Mouse (Mus musculus) cerebellum, adult 2 months (tissue): ENCODE measurements at regions not wholly inside any gene's neighbourhood (a gene's known extent, or its start where the extent isn't known, plus 50 kb on each side); places are given as distances from the start of the nearest gene placed in this dataset.

Experiments
- CTCF ChIP-seq: fragments of 200-500 bp; IDR thresholded peaks from 2 replicates; pipeline ENCODE4 v1.5.1; 2011; ENCODE audit warnings: low read depth, mild to moderate bottlenecking, control low read depth, low read length, moderate library complexity, borderline replicate concordance; ENCODE audit not compliant: insufficient read depth
- POLR2A ChIP-seq: fragments of 200-500 bp; IDR thresholded peaks from 2 replicates; pipeline ENCODE4 v1.6.1; 2011; ENCODE audit warnings: low read length, control low read depth, borderline replicate concordance; ENCODE audit not compliant: insufficient read depth

DNA sequence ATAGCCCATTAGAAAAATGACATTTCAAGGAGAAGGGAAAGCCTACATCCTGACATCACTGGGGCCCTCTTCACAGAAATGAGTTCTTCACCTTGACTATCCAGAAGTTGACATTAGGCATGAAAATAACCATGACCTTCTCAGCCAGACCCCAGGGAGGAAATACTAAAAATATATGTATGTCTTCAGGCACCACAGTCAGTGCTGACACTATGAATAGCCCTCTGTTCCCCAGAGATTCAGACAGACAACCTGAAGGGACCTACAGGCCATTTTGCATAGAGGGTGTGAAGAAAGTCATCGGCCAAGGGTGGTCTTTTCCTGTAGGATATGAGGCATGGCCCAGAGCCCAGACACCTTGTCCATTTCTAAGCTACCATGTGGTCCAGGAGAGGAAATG lies 101.3 kb downstream of the Tmem215 start:
- TF ChIP-seq CTCF (no peak), POLR2A (no peak)
